ENCODE assay signal across 7 mouse cellular contexts in the genomic region with DNA sequence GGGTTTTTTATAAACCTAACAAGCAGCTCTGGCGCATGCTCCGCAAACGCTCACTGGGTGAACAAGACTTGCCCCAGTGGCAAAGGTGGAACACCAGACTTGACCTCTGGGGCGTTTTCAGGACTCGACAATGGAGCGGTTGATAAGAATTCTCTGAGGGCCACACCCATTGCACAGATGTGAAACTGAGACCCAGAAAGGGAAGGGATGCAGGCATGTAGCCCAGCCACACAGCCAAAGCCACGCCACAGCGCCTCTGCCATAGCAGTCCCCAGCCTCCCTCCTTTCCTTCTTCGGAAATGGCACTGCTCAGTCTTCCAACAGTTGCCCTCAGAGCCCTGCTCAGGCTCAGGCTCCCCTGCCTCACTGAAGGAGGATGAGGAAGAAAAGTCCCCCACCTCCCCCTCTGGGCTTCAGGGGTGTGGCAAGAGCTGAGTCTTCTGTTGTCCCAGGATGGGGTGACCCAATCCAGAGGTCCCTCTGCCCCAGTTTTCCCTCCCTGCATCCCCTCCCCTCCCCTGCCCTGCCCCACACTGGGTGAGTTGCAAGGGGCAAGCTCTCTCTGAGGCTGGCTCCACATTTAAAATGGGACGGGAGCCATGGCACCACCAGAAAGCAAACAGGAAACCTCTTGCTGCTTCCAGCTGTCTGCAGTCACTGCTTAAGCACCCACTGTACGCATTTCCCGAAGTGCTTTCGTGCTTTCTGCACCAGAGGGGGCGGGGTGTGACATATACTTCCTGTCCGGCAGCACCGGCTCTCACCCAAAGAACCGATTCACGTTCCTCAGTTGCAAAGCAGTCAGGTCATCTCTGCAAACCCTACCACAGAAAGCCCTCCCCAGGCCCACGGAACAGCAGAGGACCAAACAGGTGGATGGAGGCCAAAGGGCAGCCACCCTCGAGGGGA.
DNase-seq lines count a peak whose midpoint lies in the region; ATAC-seq and TF ChIP-seq lines count a peak whose summit lies in the region.

No protein-coding gene starts in this region.

- 0 out of 2 replicates have a peak, but pooled peaks cover 6% of the 10 kb centered on the region for H3K27me3 ChIP-seq in heart, postnatal 0 days (ENCODE audit: control insufficient read depth, insufficient read depth, low read length)

- no peak for DNase-seq in ES-E14 (ENCODE audit: low read depth, low spot score)
- peak; percentile 74 for DNase-seq in heart, postnatal 0 days (ENCODE audit: low spot score)
- peak; percentile 82 for DNase-seq in kidney, postnatal 14 days
- peak; percentile 24 for DNase-seq in spleen, postnatal 14 days (ENCODE audit: low spot score in 2 of 2)
- no peak for DNase-seq in frontal cortex, postnatal 14 days (ENCODE audit: low spot score in 2 of 2)

- 30% methylated on average over 20 of the region's 20 CpGs for WGBS in heart, postnatal 0 days

- H3K27ac ChIP-seq in ES-E14 (ENCODE audit: insufficient read depth, low read depth, low read length, poor library complexity, severe bottlenecking): peak overlapping the region; percentile 1; the same call in 1 of the 2 replicates
- H3K27ac ChIP-seq in heart, postnatal 0 days (ENCODE audit: low read depth): peak overlapping the region; percentile 52

- in situ Hi-C loops in ES-E14 (cut with MboI; ENCODE audit: low sequenced_read_pairs in 2 of 2, unreplicated experiment in 2 of 2): no loop called here

- no peaks in the 10 kb centered on the region for H3K9me3 ChIP-seq in ES-E14 (ENCODE audit: control insufficient read depth, insufficient read depth, low read depth, low read length)
- no peaks in the 10 kb centered on the region for H3K9me3 ChIP-seq in heart, postnatal 0 days (replicated peaks; ENCODE audit: control insufficient read depth, low read length)

- TF ChIP-seq EP300 in heart, postnatal 0 days (IDR thresholded peaks at IDR 0.05; ENCODE audit: low read depth): no peak

- H3K4me2 ChIP-seq in heart, postnatal 0 days (ENCODE audit: low read depth, low read length): peak overlapping the region; percentile 63

- H3K36me3 ChIP-seq in ES-E14 (ENCODE audit: control insufficient read depth, insufficient read depth, low read length, poor library complexity, severe bottlenecking): no peaks in the 10 kb centered on the region
- H3K36me3 ChIP-seq in heart, postnatal 0 days (replicated peaks; ENCODE audit: control insufficient read depth, insufficient read depth, low read length): no peaks in the 10 kb centered on the region

- ATAC-seq in common myeloid progenitor, adult 5-6 weeks (replicated peaks; ENCODE audit: low read depth, poor library complexity, severe bottlenecking): peak; percentile 59
- peak; percentile 47 for ATAC-seq in heart, postnatal 0 days (ENCODE audit: insufficient read depth, low read depth)
- peak; percentile 72 for ATAC-seq in megakaryocyte, adult 5-6 weeks (ENCODE audit: poor library complexity, severe bottlenecking)

- peak overlapping the region; percentile 25 to 43; a peak in 3 of 4 replicates for H3K4me3 ChIP-seq in ES-E14 (ENCODE audit: insufficient read depth in 1 of 2, low read depth in 1 of 2, low read length in 2 of 2, poor library complexity in 1 of 2, severe bottlenecking in 1 of 2)
- H3K4me3 ChIP-seq in heart, postnatal 0 days (ENCODE audit: low read depth, low read length): peak overlapping the region; percentile 33

- no peak for TF ChIP-seq CTCF in heart, postnatal 0 days (IDR thresholded peaks at IDR 0.05; ENCODE audit: low read depth)

- H3K4me1 ChIP-seq in ES-E14 (ENCODE audit: control insufficient read depth in 2 of 2, insufficient read depth in 2 of 2, low read length in 2 of 2, poor library complexity in 1 of 2): peaks cover 0 to 21% of the 10 kb centered on the region in 2 experiments; a peak in 3 of 4 replicates
- 0 out of 2 replicates have a peak, but pooled peaks cover 17% of the 10 kb centered on the region for H3K4me1 ChIP-seq in heart, postnatal 0 days (ENCODE audit: control insufficient read depth, insufficient read depth)

- H3K9ac ChIP-seq in ES-E14 (ENCODE audit: insufficient read depth, low read depth, low read length, poor library complexity, severe bottlenecking): peak overlapping the region; percentile 42; the same call in 1 of the 2 replicates
- H3K9ac ChIP-seq in heart, postnatal 0 days (replicated peaks; ENCODE audit: low read depth, low read length): no peak overlapping the region; the same call in 1 of the 2 replicates

TF ChIP-seq in ES-E14, 5 proteins besides CTCF, POLR2A, EP300 and RAD21:
- TF ChIP-seq ZC3H11A (IDR thresholded peaks at IDR 0.05; ENCODE audit: borderline replicate concordance, low read depth, low read length) (no peak), ZNF384 (IDR thresholded peaks at IDR 0.05; ENCODE audit: low read depth, low read length) (no peak), HCFC1 (IDR thresholded peaks at IDR 0.05; ENCODE audit: borderline replicate concordance, insufficient read depth, low read length) (no peak), CHD2 (IDR thresholded peaks at IDR 0.05; ENCODE audit: low read depth, low read length) (no peak), MAFK (IDR thresholded peaks at IDR 0.05; ENCODE audit: insufficient read depth, low read depth, low read length) (no peak)

Comparison
In these comparisons a context has a peak if more than half of its experiments do, and no peak if none do; other contexts are left out.
1. DNase-seq: peak in heart, postnatal 0 days (single experiment), kidney, postnatal 14 days (single experiment) and spleen, postnatal 14 days (2 of 2); none in ES-E14 (single experiment) and frontal cortex, postnatal 14 days (0 of 2).
2. Peak in every context shown above with its lines, with median percentiles within 50 percentile points of each other: ATAC-seq.